Mouse (Mus musculus): ENCODE measurements around the gene Arhgap33.
"Not testable (repeated sequence)": the region's sequence is repeated elsewhere in the genome, so short reads cannot be mapped to it uniquely, and the experiment has no call there.

Arhgap33 gene

DNA sequence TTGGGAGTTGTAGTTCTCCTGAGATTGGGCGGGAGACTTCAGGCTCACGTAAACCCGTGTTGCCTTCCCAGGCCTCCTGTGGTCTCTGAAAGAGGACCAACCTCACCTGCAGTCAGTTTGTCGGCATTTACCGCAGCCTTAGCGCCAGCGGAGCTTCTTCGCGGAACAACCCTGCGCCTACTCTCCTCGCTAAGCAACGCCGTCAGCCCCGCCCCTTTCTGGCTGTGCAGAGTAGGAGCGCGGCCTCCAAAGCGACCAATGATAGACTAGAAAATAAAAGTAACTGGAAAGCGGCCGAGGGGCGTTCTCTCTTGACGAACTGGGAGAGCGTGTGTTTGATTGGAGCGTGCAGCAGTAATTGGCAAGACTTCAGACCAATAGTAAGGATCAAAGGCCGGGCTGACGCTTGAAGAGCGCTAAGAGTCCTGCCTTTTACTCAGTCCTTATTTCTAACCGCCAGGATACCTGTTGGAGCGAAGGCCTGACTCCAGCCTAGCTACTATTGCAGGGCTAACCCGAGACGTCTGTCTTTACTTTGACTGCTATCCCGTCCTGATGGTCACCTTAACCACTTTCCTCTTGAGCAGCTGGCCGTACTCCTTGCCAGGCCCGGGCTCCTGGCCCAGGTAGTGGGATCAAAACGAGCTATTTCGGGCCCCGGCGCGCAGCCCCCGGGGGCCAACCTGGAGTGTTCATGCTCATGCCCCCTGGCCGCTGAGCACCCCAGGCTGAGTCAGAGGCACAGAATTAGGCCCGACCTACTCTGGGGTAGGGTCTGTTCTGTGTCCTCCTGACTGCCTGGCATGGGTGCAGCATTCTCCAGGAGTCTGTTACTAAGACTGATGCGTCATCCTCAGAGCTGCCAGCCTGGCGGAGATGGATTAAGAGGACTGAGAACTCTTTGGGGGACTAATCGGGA, 17.5 kb upstream of the Arhgap33 start, which contains the start of the genes Hspb6 and Proser3:
TSS of gene Hspb6 (plus strand) at position 77 of the 919 bp plus-strand sequence.
TSS of gene Proser3 (minus strand) at position 198 of the 919 bp plus-strand sequence.
- peak; percentile 96 to 97 for DNase-seq

- DNase-seq = no peak
These were observed 16.7 kb upstream of the Arhgap33 start for GRCm38 (mm10) chr7:30551445-30552101.

GRCm38 (mm10) chr7:30550603-30551002, 15.7 kb upstream of the Arhgap33 start:
- DNase-seq = no peak

GRCm38 (mm10) chr7:30549880-30550279, 15.0 kb upstream of the Arhgap33 start:
- DNase-seq = no peak

DNA sequence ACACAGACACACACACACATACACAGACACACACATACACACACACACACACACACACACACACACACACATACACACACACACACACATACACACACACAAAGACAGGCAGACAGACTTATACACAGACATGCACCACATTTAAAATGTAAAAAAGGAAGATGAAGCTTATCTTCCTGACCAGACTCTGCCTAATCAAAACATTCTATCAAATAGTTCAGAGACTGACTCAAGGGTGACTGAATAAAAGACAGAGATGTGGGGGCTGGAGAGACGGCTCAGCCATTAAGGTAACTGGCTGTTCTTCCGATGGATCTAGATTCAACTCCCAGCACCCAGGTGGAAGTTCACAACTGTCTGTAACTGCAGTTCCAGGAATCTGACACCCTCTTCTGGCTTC, 9.5 kb upstream of the Arhgap33 start:
- no peak for DNase-seq

- no peak for DNase-seq
These were observed 5.7 kb upstream of the Arhgap33 start for GRCm38 (mm10) chr7:30540572-30540971.

DNA sequence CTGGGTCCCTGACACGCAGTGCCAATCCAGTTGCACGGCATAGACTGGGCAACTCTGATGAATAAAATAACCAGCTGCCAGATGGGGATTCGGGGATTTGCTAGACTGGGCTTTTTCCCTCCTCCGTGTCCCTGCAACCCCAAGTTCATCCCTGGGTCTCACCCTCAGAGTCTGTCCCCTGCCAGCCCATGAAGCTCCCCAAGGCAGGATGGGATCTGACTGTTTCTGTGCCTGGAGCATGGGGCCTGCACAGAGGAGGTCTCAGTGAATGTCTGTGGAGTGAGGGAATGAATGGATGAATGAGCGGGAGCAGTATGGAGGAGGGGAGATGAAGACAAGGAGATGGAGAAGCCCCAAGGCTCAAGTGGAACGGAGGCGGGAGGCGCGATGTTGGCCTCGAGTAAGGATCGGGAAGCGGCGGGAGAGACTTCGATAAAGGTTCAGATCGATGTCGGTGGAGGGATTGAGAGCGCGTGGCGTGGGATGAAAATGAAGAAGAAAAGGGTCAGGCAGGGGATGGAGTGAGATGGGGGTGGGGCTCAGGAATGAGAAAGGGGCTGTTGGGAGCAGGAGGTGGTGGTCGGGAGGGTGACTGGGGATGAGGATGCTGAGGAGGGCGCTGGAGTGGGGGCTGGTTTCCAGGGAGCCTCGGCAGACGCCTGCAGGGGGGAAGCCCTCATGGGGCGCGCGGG, 773 bp downstream of the Arhgap33 start:
- DNase-seq = no peak

- DNase-seq = no peak
These were observed 1.9 kb downstream of the Arhgap33 start for GRCm38 (mm10) chr7:30532931-30533330.

DNA sequence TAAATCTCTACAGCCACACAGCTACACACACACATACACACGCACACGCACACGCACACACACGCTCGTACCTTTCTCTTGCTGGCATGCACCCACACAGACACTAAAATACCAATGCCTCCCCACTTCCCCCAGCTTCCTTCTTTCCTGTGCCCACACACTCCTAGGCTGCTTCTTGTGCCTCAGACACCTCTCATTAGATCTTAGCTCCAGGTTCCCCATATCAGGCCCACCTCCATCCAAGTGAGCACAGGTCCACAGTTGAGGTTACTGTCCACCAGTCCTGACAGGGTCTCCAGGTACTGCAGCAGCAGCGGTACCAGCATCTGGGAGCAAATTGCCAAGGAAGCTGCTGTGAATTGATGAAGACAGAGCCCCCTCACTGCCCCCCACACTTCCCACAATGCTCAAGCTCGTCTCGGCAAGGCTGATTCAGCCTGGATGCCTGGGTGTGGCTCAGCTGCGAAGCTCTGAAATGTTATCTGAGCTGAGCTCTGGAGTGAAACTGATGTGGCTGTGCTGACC, 3.5 kb downstream of the Arhgap33 start:
- DNase-seq = no peak

- DNase-seq = no peak
These were observed 7.9 kb downstream of the Arhgap33 start for GRCm38 (mm10) chr7:30526981-30527380.

GRCm38 (mm10) chr7:30526399-30526798, 8.5 kb downstream of the Arhgap33 start:
- DNase-seq = no peak

GRCm38 (mm10) chr7:30525954-30526353, 8.9 kb downstream of the Arhgap33 start:
- peak; percentile 44 to 73 for DNase-seq

- DNase-seq = no peak
These were observed 10.4 kb downstream of the Arhgap33 start for GRCm38 (mm10) chr7:30524487-30524886.

GRCm38 (mm10) chr7:30522871-30523270, 12.0 kb downstream of the Arhgap33 start:
- DNase-seq = no peak

GRCm38 (mm10) chr7:30520856-30521255, 14.0 kb downstream of the Arhgap33 start:
- DNase-seq = no peak

DNA sequence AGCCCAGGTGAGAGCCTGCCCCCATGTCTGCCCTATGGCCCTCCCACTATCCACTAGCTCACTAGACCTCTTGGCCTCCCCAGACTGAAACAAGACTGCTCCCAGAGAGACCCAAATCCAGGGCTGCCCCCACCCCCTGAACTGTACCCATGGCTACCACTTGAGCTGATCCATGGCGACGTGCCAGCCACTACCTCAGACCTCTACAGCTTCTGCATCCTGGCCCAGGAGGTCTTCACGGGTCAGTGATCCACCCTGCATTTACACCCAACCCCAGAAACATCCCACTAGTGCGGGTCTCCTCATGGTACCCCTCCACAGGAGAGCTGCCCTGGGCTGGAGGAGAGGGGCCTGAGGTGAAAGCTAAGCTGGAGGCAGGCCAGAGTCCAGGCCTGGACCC, 14.5 kb downstream of the Arhgap33 start:
- no peak for DNase-seq

DNA sequence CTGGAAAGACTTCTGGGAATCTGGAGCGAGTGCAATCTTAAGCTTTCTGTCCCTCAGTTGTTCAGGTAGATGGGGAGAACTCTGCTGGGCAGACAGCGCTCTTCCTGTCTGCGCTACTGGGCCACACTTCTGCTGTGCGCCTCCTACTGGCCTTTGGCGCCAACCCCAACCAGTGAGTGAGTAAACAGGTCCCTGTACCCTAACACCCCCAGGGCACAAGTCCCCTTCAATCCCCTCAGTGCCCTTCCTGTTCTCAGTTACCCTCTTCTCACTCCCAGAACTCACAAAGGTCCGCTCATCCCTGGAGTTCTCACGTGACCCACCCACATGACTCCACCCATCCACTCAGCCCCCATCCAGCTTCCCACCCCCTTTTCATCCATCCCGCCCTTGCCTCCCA, 16.5 kb downstream of the Arhgap33 start:
- no peak for DNase-seq

GRCm38 (mm10) chr7:30515003-30515760, 19.7 kb downstream of the Arhgap33 start:
- no peak for DNase-seq

DNA sequence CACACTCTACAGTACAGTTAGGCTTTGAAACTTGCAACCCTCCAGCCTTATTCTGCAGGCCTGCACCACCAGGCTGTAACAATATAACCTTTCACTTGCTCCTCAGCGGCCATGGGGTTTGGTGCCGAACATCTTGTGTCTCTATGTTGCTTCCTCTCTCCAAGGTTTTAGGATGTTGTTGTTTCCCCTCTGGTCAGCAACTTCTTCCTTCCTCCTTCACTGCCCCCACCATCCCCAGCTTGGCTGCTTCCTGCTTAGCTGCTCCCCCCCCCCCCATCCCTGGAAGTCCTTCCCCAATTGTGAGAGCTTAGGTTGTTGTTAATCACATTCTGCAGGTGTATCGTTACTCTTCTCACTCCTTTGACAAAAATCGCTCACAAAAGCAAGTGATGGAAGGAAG, 26.8 kb downstream of the Arhgap33 start:
- no peak for DNase-seq

DNA sequence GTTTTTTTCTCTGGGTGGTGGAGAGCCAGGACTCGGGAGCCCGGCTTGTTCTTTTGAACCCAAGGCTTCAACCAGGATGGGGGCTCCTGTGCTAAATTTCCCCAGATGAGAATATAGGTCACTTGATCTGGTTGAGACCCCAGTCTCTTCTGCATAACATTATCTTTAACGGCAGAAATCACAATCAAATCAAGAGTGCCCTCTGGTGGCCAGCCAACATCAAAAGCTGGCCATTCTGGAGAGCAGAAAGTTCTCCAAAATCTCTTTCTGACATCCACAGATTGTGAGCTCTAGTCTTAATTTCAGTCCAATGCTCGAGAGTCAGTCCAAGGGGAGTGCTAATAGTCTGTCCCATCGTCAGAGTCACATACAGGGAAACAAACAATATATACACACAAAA, 33.7 kb downstream of the Arhgap33 start:
- DNase-seq = not testable (repeated sequence)

GRCm38 (mm10) chr7:30495506-30496042, 39.3 kb downstream of the Arhgap33 start:
- DNase-seq = not testable (repeated sequence)

DNA sequence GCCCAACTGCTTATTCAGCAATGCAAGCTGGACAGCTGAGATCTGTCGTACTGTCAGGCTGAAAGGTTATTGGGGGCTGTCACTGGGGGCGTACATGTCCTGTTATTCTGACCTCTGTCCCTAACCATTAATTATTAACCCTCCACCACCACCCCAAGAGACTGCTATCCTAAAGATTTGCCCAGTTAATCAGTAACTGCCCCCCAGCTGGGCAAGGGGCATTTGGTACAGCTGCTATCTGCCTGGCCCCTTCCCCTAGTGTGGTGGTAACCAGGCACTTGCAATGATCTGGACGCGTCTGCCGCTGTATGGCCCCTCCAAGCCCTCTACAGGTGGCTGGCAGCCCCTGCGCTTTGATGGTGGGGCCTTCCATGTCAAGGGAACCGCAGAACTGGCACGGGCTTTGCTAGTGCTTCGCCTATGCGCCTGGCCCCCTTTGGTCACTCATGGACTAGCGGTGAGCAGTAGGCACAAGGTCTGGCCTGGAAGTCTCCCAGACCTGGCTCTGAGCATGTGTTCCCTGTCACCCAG, 41.4 kb downstream of the Arhgap33 start, which contains the start of gene Prodh2:
TSS of gene Prodh2 (plus strand) at position 222 of the 531 bp plus-strand sequence.
- no peak for DNase-seq
